Mouse (Mus musculus): ENCODE data around the gene Cyp27a1.

Cyp27a1 gene

DNA sequence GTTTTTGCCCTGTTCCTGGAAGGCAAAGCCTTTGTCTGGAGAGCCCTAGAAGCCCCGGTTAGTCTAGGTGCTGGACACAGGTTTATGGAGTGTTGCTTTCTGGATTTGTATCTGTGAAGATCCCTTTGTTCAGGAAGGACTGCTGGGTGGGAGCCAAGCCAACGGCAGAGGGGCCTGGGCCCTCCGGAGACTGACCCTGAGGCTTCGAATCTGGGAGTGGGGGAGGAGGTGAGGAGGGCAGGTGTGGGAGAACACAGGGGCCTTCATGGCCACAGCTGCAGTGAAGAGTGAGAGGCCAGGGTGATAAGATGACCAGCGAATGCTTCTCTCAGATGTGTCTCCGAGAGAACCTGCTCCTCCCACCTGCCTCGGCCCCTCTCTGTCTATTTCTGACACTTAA, 60.7 kb downstream of the Cyp27a1 start:
- DNase-seq: no peak

DNA sequence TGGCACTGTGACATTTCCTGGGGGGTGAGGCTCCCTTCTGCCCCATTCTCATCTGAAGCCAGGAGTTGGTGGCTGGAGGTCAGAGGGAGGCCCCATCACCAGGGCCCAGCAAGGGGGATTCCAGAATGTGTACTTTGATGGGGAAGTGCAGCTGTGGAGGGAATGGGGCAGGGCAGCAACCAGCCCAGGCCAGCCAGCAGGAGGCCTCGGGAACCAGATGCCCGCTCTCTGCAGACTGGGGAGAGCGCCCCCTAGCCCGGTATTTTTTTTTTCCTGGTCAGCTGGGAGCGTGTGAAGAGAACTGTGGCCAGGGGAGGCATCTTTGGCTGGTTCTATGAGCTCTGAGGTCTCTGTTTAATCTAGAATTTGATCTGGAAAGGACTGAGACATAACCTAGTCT, 62.4 kb downstream of the Cyp27a1 start:
- no peak for DNase-seq

DNA sequence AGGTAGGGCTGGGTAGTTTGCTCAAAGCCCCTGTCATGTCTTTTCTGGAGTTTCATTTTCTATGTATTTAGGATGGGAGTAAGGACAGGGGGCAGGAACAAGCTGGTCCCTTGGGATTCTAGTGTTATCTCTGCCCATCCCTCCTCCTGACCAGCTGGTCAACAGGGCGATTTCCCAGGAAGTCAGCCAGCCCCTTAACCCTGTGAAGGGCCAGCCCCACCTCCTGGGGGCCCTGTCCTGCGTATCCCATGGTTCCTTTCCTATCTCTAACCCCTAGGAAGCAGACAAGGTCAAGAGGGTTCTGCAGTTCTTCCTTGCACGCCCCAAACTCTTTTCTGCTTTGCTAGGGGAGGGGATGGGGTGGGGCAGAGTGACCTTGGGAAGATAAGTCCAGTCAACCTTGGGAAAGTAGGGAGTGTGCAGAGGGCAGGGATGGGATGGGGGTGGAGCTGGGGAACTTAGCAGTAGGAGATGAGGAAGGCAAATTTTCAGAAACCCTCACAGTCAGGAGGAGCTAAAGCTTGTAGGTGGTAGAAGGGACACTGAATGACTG, 65.6 kb downstream of the Cyp27a1 start:
- no peak for DNase-seq

DNA sequence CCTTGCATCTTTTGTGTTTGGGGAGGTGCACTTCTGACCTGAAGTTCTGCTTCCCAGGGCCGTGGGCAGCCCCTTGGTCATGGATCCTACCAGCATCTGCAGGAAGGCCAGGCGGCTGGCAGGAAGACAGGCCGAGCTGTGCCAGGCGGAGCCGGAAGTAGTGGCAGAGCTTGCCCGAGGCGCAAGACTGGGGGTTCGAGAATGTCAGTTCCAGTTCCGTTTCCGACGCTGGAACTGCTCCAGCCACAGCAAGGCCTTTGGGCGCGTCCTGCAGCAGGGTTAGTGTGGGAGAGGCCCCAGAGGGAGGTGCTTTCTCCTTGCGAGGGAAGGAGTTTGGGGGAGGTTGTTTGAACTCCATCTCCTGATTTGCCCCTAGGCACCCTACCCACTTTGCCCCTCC, 68.7 kb downstream of the Cyp27a1 start:
- no peak for DNase-seq

DNA sequence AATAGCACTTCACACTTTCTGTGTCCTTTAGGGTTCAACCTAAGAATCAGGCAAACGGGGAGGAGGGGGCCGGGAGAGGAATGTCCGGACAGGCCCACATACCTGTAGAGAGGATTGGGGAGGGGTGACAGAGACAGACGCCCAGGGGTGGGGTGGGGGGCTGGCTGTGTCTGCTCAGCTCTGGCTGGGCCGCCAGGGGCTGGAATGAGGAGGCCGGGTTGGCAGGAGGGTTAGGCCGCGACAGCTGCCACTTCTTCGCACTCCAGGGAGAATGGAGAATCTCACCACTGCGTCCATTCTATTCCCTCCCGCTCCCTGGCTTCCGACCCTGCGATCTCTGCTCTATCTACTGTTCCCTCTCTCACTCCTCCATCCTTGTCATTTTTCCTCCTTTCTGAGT, 70.2 kb downstream of the Cyp27a1 start:
- DNase-seq: no peak

DNA sequence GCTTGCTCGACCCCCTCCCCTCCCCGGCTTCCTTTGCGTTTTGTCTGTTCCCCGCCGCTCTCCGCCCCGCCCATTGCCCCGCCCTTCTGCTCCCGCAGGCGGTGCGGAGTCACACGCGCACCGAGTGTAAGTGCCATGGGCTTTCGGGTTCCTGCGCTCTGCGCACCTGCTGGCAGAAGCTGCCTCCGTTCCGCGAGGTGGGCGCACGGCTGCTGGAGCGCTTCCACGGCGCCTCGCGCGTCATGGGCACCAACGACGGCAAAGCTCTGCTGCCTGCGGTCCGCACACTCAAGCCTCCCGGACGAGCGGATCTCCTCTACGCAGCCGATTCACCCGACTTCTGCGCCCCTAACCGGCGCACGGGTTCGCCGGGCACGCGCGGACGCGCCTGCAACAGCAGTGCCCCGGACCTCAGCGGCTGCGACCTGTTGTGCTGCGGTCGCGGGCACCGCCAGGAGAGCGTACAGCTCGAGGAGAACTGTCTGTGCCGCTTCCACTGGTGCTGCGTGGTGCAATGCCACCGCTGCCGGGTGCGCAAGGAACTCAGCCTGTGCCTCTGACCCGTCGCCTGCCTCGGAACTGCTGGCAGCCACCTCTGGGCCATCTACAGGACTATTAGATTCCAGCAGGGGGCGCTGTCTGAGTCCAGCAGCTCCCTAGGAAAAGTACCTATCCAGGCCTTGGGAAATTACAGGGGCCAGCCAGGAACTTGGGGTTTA, 70.8 kb downstream of the Cyp27a1 start:
- no peak for DNase-seq

All from kidney, adult 11 months (tissue).